Mouse (Mus musculus): ENCODE measurements around the gene Snx30.
A peak's percentile ranks its signal among the peaks of the same experiment; 100 is the strongest.
"Not testable (repeated sequence)": the region's sequence is repeated elsewhere in the genome, so short reads cannot be mapped to it uniquely, and the experiment has no call there.

The Snx30 gene

DNA sequence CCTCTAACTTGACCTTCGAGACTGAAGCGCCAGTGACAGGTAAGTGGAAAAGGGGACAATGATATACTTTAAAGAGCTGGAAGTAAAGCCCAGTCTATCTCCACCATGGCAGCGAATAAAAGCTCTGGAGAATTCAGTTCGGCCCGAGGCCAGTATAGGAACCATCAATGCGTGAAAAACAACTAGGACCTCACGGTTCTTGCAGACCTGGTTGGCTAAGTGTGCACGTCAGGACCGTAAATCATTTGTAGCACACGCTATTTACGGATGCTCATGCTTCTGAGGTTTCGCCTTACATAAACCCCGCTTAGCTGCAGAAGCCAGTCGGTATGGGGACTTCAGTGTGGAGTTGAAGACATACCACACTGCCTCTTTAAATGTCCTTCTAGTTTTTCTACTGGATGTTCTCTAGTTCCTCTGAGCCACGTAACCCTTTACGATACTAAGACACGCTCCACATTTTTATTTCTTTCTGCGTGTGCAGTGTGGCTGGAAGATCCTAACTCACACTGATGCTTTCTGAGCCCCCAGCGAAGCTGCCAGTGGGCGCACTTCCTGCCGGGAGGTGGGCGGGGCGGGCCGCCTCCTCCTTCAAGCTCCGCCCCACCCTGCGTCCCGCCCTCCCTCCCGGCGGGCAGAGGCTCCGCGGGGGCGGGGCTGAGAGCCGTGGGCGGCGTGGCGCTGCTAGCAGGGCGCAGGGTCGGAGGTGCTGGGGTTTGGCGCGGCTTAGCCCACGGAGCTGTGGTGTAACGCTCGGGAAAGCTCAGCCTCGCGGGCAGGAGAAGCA lies at the start of gene Snx30:
Gene Snx30, plus strand, starts transcription at position 660 of the 787 bp plus-strand sequence.
- DNase-seq (ENCODE audit: low spot score in 2 of 2): peak; percentile 87 to 88

- DNase-seq (ENCODE audit: low spot score in 2 of 2): peak; percentile 32 to 75
Observed at GRCm38 (mm10) chr4:59756332-59757082, 49.1 kb upstream of the Snx30 start.

GRCm38 (mm10) chr4:59757452-59758435 lies 47.9 kb upstream of the Snx30 start:
- DNase-seq (ENCODE audit: low spot score in 2 of 2): no peak

DNA sequence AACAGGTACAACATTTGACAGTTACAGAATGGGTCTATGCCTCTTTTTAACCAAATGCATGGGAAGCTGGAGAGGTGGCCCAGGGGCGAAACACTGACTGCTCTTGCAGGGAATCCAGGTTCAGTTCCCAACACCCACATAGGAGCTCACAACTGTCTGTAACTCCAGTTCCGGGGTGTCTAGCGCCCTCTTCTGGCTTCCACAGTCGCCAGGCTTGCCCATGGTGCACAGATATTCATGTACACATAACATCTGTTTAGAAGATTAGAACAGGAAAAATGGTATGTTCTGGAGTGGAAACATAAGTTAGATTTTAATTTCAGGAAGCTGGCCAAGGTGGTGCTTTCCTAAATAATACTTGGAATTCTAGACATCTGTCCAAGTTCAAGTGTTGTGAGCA lies 45.6 kb upstream of the Snx30 start:
- no peak for DNase-seq (ENCODE audit: low spot score in 2 of 2)

DNA sequence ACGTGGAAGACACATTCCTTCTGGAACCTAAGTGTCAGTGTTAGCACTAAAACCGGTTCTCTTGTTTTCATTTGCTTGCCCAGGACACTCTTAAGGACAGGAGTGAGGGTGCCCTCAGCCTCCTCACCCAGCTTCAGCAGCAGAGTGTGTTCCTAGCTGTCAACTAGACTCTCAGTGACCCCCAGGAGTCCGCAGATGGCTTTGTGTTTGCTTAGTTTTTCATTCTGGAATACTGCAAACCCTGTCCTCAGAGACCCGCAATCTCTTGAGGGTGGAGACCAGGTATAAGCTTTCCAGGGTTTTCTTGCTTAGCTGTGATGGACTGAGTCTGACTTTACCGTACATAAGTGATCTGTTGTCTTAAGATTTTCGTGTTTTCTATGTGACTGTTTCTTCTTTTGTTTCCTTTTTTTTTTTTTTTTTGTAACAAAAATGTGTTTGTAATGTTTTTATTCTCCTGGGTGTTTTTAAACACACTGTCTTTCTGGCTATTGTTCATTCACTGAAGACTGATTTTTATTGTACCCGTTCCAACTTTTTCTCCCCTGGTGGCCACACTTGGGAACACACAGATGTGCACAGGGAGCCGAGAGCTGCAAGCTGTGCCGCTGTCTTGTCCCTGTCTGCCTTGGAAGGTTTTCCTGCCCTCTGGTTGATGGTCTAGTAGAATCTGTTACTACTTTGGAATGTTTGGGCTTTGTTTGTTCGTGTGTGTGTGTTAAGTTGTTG lies 44.8 kb upstream of the Snx30 start:
- DNase-seq (ENCODE audit: low spot score in 2 of 2): peak in 1 of 2 experiments; percentile 54

DNA sequence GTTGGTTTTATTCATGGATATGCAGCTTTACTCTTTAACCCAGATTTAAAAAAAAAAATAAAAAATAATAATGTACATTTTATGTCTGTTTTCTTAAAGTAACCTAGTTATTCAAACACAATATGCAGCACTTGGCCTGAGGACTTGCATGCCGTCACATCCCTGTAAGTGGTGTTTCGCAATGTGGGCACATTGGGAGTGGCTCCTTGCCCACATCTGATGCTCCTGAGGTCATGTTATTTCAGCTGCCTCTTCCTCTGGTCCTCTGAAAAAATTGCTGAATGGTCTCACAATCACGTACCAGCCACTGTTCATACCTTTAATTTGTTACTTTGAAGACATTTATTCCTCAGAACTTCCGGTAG lies 44.3 kb upstream of the Snx30 start:
- DNase-seq (ENCODE audit: low spot score in 2 of 2): peak in 1 of 2 experiments; percentile 54

- no peak for DNase-seq (ENCODE audit: low spot score in 2 of 2)
Observed at GRCm38 (mm10) chr4:59764950-59765349, 40.7 kb upstream of the Snx30 start.

- peak in 1 of 2 experiments; percentile 24 for DNase-seq (ENCODE audit: low spot score in 2 of 2)
Observed at GRCm38 (mm10) chr4:59765385-59766005, 40.1 kb upstream of the Snx30 start.

DNA sequence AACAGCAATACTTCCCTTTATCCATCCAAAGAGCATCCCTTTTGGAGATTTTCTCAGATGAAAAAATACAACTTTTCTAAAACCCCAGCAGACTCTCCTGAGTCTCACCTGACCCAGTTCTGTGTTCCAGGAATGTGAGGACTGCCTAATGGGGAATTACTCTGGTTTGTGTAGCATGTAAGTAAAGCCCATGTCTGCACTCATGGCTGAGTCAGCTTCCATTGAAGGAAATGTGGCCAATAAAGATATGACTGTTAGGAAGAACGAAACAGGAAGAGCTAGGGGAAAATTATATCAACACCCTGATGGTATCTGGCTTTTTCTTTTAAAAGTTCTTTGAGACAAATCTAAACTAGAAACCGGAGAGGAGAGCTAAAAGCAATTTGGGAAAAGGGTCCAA lies 37.9 kb upstream of the Snx30 start:
- no peak for DNase-seq (ENCODE audit: low spot score in 2 of 2)

GRCm38 (mm10) chr4:59772171-59772879 lies 33.3 kb upstream of the Snx30 start:
- no peak for DNase-seq (ENCODE audit: low spot score in 2 of 2)

DNA sequence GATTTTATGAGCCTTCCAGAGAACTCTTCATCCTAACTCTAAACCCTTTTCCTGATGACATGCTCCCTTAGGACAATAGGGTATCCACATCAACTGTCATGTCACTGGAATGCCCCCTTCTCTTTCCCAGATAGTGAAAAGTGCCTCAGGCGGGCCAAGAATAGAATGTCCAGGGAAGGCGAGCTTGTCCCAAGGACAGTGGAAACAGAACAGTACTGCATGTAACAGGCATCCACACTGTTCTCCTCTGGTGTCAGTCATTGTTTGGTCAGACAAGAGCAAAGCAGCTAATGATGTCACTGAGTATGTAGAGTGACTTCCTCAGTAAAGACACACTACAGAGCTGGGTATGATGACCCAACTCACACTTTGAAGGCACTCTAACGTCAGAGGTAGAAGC lies 27.8 kb upstream of the Snx30 start:
- no peak for DNase-seq (ENCODE audit: low spot score in 2 of 2)

GRCm38 (mm10) chr4:59780568-59780967 lies 25.1 kb upstream of the Snx30 start:
- no peak for DNase-seq (ENCODE audit: low spot score in 2 of 2)

GRCm38 (mm10) chr4:59782853-59783684 lies 22.6 kb upstream of the Snx30 start:
- peak in 1 of 2 experiments; percentile 40 for DNase-seq (ENCODE audit: low spot score in 2 of 2)

GRCm38 (mm10) chr4:59783685-59784279 lies 21.9 kb upstream of the Snx30 start:
- DNase-seq (ENCODE audit: low spot score in 2 of 2): peak; percentile 97

DNA sequence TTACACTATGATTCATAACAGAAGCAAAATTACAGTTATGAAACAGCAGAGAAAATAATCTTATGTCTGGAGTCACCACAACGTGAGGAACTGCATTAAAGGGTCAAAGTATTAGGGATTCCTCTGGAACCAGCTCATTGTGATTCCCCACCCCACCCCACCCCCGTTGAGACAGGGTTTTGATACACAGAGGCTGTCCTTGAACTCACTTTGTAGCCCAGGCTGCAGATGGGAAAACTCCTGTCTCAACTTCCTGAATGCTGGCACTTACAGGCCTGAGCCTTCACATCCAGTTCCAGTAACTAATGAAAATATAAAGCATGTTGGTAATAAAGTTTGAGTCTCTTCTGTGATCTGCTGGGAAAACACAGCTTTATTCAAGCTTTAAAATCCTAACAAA lies 20.2 kb upstream of the Snx30 start:
- DNase-seq (ENCODE audit: low spot score in 2 of 2): no peak

- DNase-seq (ENCODE audit: low spot score in 2 of 2): peak in 1 of 2 experiments; percentile 57
Observed at GRCm38 (mm10) chr4:59786661-59787060, 19.0 kb upstream of the Snx30 start.

DNA sequence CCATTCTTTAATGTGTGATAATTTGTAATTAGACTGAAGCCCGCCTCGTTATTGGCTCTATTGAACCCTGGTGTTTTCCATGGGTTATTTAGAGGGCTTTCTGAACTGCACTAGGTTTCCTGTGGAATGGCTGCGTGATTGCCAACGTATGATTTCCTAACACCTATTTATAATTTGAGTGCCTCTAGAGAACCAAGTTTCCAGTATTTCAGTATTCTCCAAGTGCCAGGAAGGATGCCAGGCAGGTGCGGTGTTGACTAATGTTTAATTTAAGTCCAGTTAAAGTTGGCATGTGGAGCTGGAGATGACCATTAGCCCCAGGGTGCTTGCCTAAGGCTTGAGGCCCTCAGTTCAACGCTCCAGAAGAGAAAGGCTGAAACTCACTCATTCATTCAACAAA lies 18.5 kb upstream of the Snx30 start:
- no peak for DNase-seq (ENCODE audit: low spot score in 2 of 2)

- DNase-seq (ENCODE audit: low spot score in 2 of 2): no peak
Observed at GRCm38 (mm10) chr4:59789015-59789414, 16.6 kb upstream of the Snx30 start.

DNA sequence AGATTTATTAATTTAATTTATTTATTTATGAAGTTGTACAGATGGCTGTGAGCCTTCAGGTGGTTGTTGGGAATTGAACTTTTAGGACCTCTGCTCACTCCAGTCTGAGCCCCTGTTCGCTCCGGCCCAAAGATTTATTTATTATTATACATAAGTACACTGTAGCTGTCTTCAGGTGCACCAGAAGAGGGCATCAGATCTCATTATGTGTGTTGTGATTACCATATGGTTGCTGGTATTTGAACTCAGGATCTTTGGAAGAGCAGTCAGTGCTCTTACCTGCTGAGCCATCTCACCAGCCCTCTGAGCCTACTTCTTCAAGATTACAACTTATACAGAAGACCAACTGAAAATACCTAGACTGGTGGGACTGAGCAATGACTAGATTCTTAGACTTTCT lies 12.0 kb upstream of the Snx30 start:
- DNase-seq (ENCODE audit: low spot score in 2 of 2): not testable (repeated sequence)

Data from heart, adult 9 months (tissue).